Mouse (Mus musculus) embryonic facial prominence, embryonic 15.5 days (tissue): ENCODE data around the gene Cytip. TPM values are rescaled to one million over a fixed set of nuclear protein-coding genes. Genes with fewer than 3 reads are reported as not detected.

Experiments used
- ATAC-seq: fragments of 200-750 bp; cut with Nextera tagmentation; 2 replicates; pipeline ENCODE4 v1.8.0; 2017; ENCODE audit warnings: low read depth, moderate TSS enrichment; ENCODE audit not compliant: insufficient number of reproducible peaks, low FRiP score, low TSS enrichment
- H3K27ac ChIP-seq: fragments of 300-500 bp; sonication (generic); replicated peaks from 2 replicates; pipeline ENCODE4 v1.5.1; 2015; ENCODE audit warnings: mild to moderate bottlenecking, inconsistent platforms
- H3K27me3 ChIP-seq: fragments of 300-500 bp; sonication (generic); 2 replicates; pipeline ENCODE4 v1.6.1; 2015; ENCODE audit warnings: inconsistent platforms
- H3K36me3 ChIP-seq: fragments of 300-500 bp; sonication (generic); 2 replicates; pipeline ENCODE4 v1.6.1; 2015; ENCODE audit warnings: mild to moderate bottlenecking, inconsistent platforms
- H3K4me1 ChIP-seq: fragments of 300-500 bp; sonication (generic); 2 replicates; pipeline ENCODE4 v1.6.1; 2015; ENCODE audit warnings: inconsistent platforms
- H3K4me2 ChIP-seq: fragments of 300-500 bp; sonication (generic); replicated peaks from 2 replicates; pipeline ENCODE4 v1.6.1; 2015; ENCODE audit warnings: mild to moderate bottlenecking, inconsistent platforms
- H3K4me3 ChIP-seq: fragments of 300-500 bp; sonication (generic); replicated peaks from 2 replicates; pipeline ENCODE4 v1.5.1; 2015; ENCODE audit warnings: mild to moderate bottlenecking, inconsistent platforms
- H3K9ac ChIP-seq: fragments of 300-500 bp; sonication (generic); 2 replicates; pipeline ENCODE4 v1.6.1; 2015; ENCODE audit warnings: inconsistent platforms
- H3K9me3 ChIP-seq: fragments of 300-500 bp; sonication (generic); replicated peaks from 2 replicates; pipeline ENCODE4 v1.6.1; 2016; ENCODE audit warnings: inconsistent platforms
- WGBS: fragments of 180-500 bp; shearing (Covaris S2); methylation state at CpG from one replicate; pipeline ENCODE4 v1.1.7; 2015; 5-methylcytosine and 5-hydroxymethylcytosine counted together
- polyA plus RNA-seq: library from polyadenylated mRNA; unstranded; fragments of >200 nt; fragmentation: Nextera tagmentation; extraction: Ambion mirVana; gene quantifications from 2 replicates; pipeline ENCODE4 v1.2.1, GENCODE M21; 2015

Gene Cytip
- polyA plus RNA-seq, 1 experiment from 2014 or later, result 2.3 TPM

- H3K9me3 ChIP-seq, result no peaks in the 10 kb centered on the region
- H3K4me2 ChIP-seq, result no peak overlapping the region
- H3K36me3 ChIP-seq, result no peaks in the 10 kb centered on the region
- H3K27me3 ChIP-seq, result no peaks in the 10 kb centered on the region
- no peaks in the 10 kb centered on the region for H3K4me1 ChIP-seq
- no peak overlapping the region for H3K9ac ChIP-seq
- no peak for ATAC-seq
- WGBS, result 77% methylated on average over 21 of the region's 21 CpGs
- no peak overlapping the region for H3K27ac ChIP-seq
- no peak overlapping the region for H3K4me3 ChIP-seq
Observed at GRCm38 (mm10) chr2:58160541-58161307, 34.6 kb downstream of the Cytip start.

- no peak overlapping the region for H3K27ac ChIP-seq
- no peak overlapping the region for H3K4me3 ChIP-seq
- no peaks in the 10 kb centered on the region for H3K27me3 ChIP-seq
- no peak overlapping the region for H3K9ac ChIP-seq
- no peaks in the 10 kb centered on the region for H3K4me1 ChIP-seq
- no peak overlapping the region for H3K4me2 ChIP-seq
- no peaks in the 10 kb centered on the region for H3K36me3 ChIP-seq
- no peak for ATAC-seq
- WGBS, result 83% methylated on average over 13 of the region's 13 CpGs
- no peaks in the 10 kb centered on the region for H3K9me3 ChIP-seq
Observed at GRCm38 (mm10) chr2:58159880-58160279, 35.5 kb downstream of the Cytip start.

DNA sequence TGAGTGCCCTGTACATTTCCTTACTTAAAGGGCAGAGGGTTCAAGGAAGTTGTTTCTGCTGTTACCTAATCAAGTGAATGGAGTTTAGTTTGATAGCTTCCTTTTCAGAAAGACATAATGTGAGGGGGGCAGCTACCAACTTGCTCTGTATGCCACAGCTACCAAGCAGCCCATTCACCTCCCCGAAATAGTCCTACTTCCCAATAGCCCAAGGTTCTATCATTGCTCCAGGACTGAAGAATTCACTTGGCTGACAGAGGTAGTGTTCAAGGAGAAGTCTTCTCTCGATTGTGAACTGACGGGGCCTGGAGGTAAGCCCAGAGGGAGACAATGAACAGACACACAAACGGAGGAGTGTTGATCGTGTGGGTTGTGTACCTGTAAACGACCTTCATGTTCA, 36.2 kb downstream of the Cytip start:
- Histone ChIP-seq H3K27ac (no peak overlapping the region), H3K9ac (no peak overlapping the region), H3K4me1 (no peaks in the 10 kb centered on the region), H3K4me2 (no peak overlapping the region), H3K27me3 (no peaks in the 10 kb centered on the region), H3K9me3 (no peaks in the 10 kb centered on the region), H3K36me3 (no peaks in the 10 kb centered on the region), H3K4me3 (no peak overlapping the region)
- ATAC-seq, result no peak
- WGBS, result 88% methylated on average over 6 of the region's 6 CpGs

- WGBS, result 42% methylated on average over 5 of the region's 5 CpGs
- no peaks in the 10 kb centered on the region for H3K36me3 ChIP-seq
- no peaks in the 10 kb centered on the region for H3K9me3 ChIP-seq
- H3K9ac ChIP-seq, result no peak overlapping the region
- no peak overlapping the region for H3K4me2 ChIP-seq
- no peaks in the 10 kb centered on the region for H3K4me1 ChIP-seq
- no peaks in the 10 kb centered on the region for H3K27me3 ChIP-seq
- ATAC-seq, result no peak
- H3K4me3 ChIP-seq, result no peak overlapping the region
- no peak overlapping the region for H3K27ac ChIP-seq
Observed at GRCm38 (mm10) chr2:58158539-58158938, 36.8 kb downstream of the Cytip start.

DNA sequence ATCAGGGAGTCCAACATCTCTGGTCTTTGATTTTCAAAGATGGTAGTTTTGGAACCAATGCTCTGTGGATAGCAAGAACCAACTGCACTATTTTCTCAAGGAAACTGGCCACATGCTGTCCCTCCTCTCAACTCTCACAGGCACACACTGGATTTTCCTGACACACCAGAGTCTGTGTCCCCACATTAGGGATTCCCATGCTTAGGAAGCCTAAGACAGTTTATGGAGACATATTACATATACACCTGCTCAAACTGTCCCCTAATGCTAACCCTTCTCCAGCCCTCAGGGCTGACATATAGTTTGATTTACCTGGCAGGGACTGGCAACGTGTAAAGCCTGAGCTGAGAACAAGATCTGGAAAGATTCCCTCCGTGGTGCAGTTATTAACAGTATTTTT, 37.2 kb downstream of the Cytip start:
- Histone ChIP-seq H3K27me3 (no peaks in the 10 kb centered on the region), H3K4me1 (no peaks in the 10 kb centered on the region), H3K9ac (no peak overlapping the region), H3K27ac (no peak overlapping the region), H3K36me3 (no peaks in the 10 kb centered on the region), H3K4me2 (no peak overlapping the region), H3K4me3 (no peak overlapping the region), H3K9me3 (no peaks in the 10 kb centered on the region)
- ATAC-seq, result no peak
- WGBS, result 45% methylated on average over 2 of the region's 2 CpGs

DNA sequence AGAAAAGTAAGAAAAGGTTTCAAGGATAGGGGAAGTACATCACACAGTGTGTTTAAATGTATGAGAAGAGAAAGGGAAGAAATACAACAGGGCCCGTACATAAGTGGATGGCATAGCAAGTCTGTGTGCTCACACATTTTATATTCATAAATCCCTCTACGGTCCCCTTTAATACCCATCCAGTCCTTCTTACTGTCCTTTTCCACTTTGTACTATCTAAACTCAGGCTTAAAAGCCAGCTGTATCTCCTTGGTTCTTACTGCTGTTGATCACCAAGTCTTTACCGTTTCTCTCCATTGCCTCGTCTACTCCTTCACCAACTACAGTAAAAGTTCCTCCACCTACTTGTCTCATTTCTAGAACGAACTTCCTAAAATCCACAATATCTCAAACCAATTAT, 37.9 kb downstream of the Cytip start:
- no peaks in the 10 kb centered on the region for H3K4me1 ChIP-seq
- no peaks in the 10 kb centered on the region for H3K36me3 ChIP-seq
- no peak overlapping the region for H3K4me2 ChIP-seq
- H3K27ac ChIP-seq, result no peak overlapping the region
- H3K9ac ChIP-seq, result no peak overlapping the region
- no peak overlapping the region for H3K4me3 ChIP-seq
- no peaks in the 10 kb centered on the region for H3K27me3 ChIP-seq
- WGBS, result 86% methylated on average over 5 of the region's 5 CpGs
- no peaks in the 10 kb centered on the region for H3K9me3 ChIP-seq
- ATAC-seq, result no peak

DNA sequence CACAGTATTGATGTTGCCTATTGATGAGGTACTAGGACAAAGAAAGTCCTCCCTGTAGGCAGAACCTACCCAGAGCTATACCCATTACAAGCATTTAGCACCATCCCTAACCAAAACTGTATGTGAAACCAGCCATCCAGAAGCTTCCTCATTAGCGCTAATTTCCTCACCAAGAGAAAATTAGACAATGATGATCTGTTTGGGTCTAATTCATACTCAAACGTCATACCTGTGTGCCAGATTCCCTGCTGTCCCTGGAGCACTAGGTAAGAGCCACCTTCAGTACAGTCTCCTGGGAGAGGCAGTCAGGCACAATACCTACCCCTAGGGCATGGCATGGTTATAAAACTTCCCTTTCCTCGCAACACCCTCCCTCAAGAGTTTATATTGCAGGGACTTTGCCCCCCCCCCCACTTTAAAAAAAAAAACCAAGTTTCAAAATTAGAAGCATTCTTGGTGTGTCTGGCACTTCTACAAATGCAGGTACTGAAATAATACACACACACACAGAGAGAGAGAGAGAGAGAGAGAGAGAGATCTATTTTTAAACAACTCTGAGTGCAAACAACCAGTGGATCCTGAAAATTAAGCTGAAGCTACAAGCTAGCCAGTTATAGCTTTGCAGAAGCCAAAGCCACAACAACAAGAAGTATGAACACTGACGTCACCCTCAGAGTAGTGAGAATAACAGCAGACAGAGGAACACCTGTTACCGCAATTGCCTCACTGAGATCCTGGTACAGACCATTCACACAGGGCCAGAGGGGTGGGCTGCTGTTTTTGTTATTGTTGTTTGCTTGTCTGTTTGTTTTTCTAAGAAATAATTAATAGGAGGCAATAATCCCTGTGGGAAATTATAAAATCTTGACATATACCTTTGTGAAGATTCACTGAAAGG, 38.6 kb downstream of the Cytip start:
- Histone ChIP-seq H3K36me3 (no peaks in the 10 kb centered on the region), H3K4me2 (no peak overlapping the region), H3K4me1 (no peaks in the 10 kb centered on the region), H3K9ac (no peak overlapping the region), H3K27me3 (no peaks in the 10 kb centered on the region), H3K9me3 (no peaks in the 10 kb centered on the region), H3K27ac (no peak overlapping the region), H3K4me3 (no peak overlapping the region)
- peak; percentile 57; the same call in 1 of the 2 replicates for ATAC-seq
- 64% methylated on average over 5 of the region's 5 CpGs for WGBS

DNA sequence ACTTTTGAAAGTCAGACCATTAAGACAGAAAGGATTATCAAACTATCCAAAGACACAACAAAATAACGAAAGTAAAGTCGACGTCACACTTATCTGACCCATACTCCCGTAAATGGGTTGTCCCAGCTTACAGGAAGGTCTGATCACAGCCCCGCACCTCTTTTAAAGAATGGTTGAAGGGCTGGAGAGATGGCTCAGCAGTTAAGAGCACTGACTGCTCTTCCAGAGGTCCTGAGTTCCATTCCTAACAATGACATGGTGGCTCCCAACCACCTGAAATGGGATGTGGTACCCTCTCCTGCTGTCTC, 39.3 kb downstream of the Cytip start:
- Histone ChIP-seq H3K9ac (no peak overlapping the region), H3K4me1 (no peaks in the 10 kb centered on the region), H3K4me3 (no peak overlapping the region), H3K27ac (no peak overlapping the region), H3K4me2 (no peak overlapping the region), H3K36me3 (no peaks in the 10 kb centered on the region), H3K27me3 (no peaks in the 10 kb centered on the region), H3K9me3 (no peaks in the 10 kb centered on the region)
- 88% methylated on average over 5 of the region's 5 CpGs for WGBS
- ATAC-seq, result no peak

DNA sequence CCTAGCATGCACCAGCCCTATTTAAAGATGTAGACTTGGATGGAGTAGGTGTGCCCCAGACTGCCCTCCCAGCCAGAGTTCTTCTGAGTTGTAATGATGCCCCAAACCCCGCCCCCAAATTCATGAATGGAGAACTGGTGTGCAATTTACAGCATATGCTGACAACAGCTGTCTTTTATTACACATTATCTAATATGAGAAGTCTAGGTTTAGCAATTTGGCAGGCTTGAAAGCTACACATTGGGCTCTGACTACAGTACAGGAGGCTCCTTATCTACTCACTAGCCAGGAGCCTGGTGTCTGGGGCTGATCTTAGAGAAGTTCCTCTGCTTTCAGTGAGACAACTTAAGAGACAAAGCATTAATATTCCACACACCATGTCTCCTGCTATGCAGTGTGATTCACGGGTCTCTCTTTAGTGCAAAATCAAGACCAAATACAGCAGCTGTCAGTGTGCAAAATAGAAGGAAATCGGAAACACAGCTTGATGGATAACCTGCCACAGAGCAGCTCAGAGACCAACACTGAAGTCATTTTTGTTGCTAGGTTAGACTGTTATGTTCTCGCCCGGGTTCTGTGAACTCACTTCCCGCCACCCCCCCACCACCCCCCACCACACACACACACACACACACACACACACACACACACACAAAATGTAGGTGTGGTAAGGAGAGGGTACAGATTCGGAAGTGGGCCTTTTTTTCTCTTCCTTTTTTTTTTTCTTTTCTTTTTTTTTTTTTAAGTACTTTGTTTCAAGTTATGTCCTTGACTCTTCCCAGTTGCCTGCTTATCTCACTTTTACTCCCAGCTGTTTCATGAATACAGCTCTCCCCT, 39.8 kb downstream of the Cytip start:
- 64% methylated on average over 7 of the region's 7 CpGs for WGBS

DNA sequence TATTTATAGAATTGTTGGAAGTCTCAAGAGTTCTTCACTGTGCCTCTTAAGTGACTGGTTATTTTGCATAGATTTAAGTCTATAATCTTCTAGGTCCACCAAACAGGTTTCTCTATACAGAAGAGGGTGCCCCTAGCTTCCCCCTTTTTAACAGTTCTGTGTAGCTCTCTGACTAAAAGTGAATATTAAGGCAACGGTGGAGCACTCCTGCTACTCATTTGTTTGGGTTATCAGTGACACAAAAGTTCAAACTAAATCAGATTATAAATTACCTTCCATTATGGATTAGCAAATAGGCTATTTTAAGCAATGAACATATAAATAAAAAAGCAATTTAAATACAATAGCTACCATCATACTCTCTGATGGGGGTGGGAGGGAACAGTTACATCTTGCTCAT, 40.8 kb downstream of the Cytip start:
- Histone ChIP-seq H3K4me3 (no peak overlapping the region), H3K27me3 (no peaks in the 10 kb centered on the region), H3K36me3 (no peaks in the 10 kb centered on the region), H3K9ac (no peak overlapping the region), H3K27ac (no peak overlapping the region), H3K4me1 (no peaks in the 10 kb centered on the region), H3K4me2 (no peak overlapping the region), H3K9me3 (no peaks in the 10 kb centered on the region)
- ATAC-seq, result no peak
- WGBS, result 83% methylated on average over 1 of the region's 1 CpGs

More for the DNA sequence above, 39.8 kb downstream of the Cytip start:
- no peak for ATAC-seq
- no peak overlapping the region for H3K27ac ChIP-seq
- no peaks in the 10 kb centered on the region for H3K9me3 ChIP-seq
- no peak overlapping the region for H3K9ac ChIP-seq
- no peaks in the 10 kb centered on the region for H3K4me1 ChIP-seq
- H3K4me2 ChIP-seq, result no peak overlapping the region
- no peaks in the 10 kb centered on the region for H3K27me3 ChIP-seq
- H3K4me3 ChIP-seq, result no peak overlapping the region
- no peaks in the 10 kb centered on the region for H3K36me3 ChIP-seq

DNA sequence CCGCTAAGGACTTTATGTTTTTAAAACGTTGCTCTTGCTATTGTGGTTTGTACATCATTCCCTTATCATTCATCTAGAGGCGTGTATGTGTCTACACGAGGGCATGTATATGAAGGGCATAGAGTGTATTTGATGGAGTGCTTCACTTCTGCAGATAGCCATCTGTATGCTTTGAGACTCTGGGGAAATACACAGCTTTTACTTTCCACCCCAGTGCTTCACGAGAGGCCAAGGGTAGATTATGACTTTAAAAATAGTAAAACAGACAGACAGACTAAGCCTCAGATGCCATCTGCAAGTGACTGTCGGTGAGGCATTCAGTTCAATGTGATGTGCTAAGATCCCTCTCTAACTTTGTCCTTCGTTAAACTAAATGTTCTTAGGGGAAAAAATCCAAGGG, 41.6 kb downstream of the Cytip start:
- ATAC-seq, result no peak
- 67% methylated on average over 7 of the region's 7 CpGs for WGBS

More for the DNA sequence above, 41.6 kb downstream of the Cytip start:
- Histone ChIP-seq H3K27me3 (no peaks in the 10 kb centered on the region), H3K4me2 (no peak overlapping the region), H3K4me1 (no peaks in the 10 kb centered on the region), H3K9me3 (no peaks in the 10 kb centered on the region), H3K27ac (no peak overlapping the region), H3K9ac (no peak overlapping the region), H3K36me3 (no peaks in the 10 kb centered on the region), H3K4me3 (no peak overlapping the region)
